Mouse (Mus musculus): Measurements from ENCODE around the gene Ctnnd2.

GRCm38 (mm10) chr15:30701592-30701991 is 529.2 kb downstream of the Ctnnd2 start:
- TF ChIP-seq GATA1 (IDR thresholded peaks at IDR 0.05; ENCODE audit: borderline replicate concordance, low read length) (no peak), FLI1 (IDR thresholded peaks at IDR 0.05; ENCODE audit: low read length) (no peak)
